Mouse (Mus musculus) spleen, adult 2 months (tissue): ENCODE measurements around the gene Gon7. TPM values are rescaled to one million over a fixed set of nuclear protein-coding genes. Genes with fewer than 3 reads are reported as not detected.

Experiments used
- DNase-seq, 2 experiments: peaks; one replicate each; pipeline versions ENCODE4 v3.0.0 to v3.0.0-alpha.2; 2012 to 2021; ENCODE audit warnings: low spot score in 2 of 2, low read depth in 1 of 2
- H3K27ac ChIP-seq: fragments of 200-500 bp; 2 replicates; pipeline ENCODE4 v1.5.1; 2012; ENCODE audit warnings: low read length, inconsistent platforms; ENCODE audit not compliant: insufficient read depth
- H3K27me3 ChIP-seq: fragments of 200-500 bp; 2 replicates; pipeline ENCODE4 v1.6.1; 2012; ENCODE audit warnings: mild to moderate bottlenecking, moderate library complexity, low read length, inconsistent platforms; ENCODE audit not compliant: control insufficient read depth, insufficient read depth
- H3K36me3 ChIP-seq: fragments of 200-500 bp; 2 replicates; pipeline ENCODE4 v1.6.1; 2012; ENCODE audit warnings: mild to moderate bottlenecking, low read length, inconsistent platforms; ENCODE audit not compliant: control insufficient read depth, insufficient read depth
- H3K4me1 ChIP-seq: fragments of 200-500 bp; 2 replicates; pipeline ENCODE4 v1.6.1; 2011; ENCODE audit warnings: inconsistent platforms; ENCODE audit not compliant: control insufficient read depth, insufficient read depth, insufficient read length
- H3K4me3 ChIP-seq: fragments of 200-500 bp; 2 replicates; pipeline ENCODE4 v1.5.1; 2011; ENCODE audit warnings: mild to moderate bottlenecking, inconsistent platforms; ENCODE audit not compliant: insufficient read depth, insufficient read length; ENCODE audit errors: extremely low read depth
- CTCF ChIP-seq: fragments of 200-500 bp; IDR thresholded peaks from 2 replicates; pipeline ENCODE4 v1.5.1; 2011; ENCODE audit warnings: mild to moderate bottlenecking, inconsistent platforms; ENCODE audit not compliant: insufficient read depth, insufficient read length, insufficient replicate concordance; ENCODE audit errors: extremely low read depth
- POLR2A ChIP-seq: fragments of 200-500 bp; IDR thresholded peaks from 2 replicates; pipeline ENCODE4 v1.6.1; 2011; ENCODE audit warnings: low read depth, low read length, inconsistent platforms
- WGBS: fragments of 180-500 bp; shearing (Covaris S2); methylation state at CpG from one replicate; pipeline ENCODE4 v1.1.7; 2018; 5-methylcytosine and 5-hydroxymethylcytosine counted together
- polyA plus RNA-seq: library from polyadenylated mRNA; depleted of rRNA; stranded (reverse); fragments of >200 nt; gene quantifications from 2 replicates; pipeline ENCODE4 v1.2.3, GENCODE M21; 2012

Gene Gon7
- polyA plus RNA-seq, 1 experiment = 11.3 TPM

DNA sequence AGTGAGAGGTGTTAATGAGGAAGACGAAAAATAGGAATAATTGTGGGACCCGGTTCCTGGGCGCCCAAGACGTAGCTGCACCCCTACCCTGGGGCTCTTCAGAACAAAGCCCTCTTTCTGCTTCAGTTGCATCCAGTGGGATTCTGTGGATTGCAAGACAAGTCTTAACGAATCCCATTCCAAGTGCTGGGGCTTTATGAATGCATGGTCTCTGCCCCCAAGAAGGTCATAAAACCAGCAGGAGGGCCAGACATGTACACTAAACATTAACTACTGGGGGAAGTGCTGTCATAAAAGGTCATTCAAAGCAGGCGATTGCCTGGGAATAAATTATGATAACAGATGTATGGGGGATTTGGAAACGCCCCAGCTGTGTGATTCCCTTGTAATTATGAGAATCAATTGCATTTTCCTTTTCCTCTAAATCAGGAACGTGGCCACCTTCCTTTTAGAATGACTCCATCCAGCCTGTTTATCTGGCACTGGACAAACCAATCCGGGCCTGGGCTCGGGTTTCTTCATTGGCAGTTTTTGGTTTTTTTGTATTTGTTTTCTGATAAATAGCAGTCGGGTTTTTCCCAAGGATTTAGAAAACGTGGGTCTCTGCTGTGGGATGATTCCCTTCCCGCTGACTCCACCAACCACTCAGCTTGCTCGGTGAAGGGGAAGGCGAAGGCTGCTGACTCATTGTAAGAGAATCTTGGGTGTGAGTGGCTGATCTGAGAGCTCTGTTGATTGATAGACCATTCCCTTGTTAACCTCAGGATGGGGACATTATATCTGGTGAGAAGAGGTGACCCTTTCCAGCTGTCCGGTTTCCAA lies 26.6 kb downstream of the Gon7 start:
- Histone ChIP-seq H3K36me3 (no peaks in the 10 kb centered on the region), H3K4me1 (peaks cover 10% of the 10 kb centered on the region; the same call in 1 of the 2 replicates), H3K27ac (no peak overlapping the region), H3K4me3 (no peak overlapping the region), H3K27me3 (no peaks in the 10 kb centered on the region)
- DNase-seq = no peak
- 62% methylated on average over 16 of the region's 16 CpGs for WGBS
- TF ChIP-seq POLR2A = no peak
- TF ChIP-seq CTCF = no peak

DNA sequence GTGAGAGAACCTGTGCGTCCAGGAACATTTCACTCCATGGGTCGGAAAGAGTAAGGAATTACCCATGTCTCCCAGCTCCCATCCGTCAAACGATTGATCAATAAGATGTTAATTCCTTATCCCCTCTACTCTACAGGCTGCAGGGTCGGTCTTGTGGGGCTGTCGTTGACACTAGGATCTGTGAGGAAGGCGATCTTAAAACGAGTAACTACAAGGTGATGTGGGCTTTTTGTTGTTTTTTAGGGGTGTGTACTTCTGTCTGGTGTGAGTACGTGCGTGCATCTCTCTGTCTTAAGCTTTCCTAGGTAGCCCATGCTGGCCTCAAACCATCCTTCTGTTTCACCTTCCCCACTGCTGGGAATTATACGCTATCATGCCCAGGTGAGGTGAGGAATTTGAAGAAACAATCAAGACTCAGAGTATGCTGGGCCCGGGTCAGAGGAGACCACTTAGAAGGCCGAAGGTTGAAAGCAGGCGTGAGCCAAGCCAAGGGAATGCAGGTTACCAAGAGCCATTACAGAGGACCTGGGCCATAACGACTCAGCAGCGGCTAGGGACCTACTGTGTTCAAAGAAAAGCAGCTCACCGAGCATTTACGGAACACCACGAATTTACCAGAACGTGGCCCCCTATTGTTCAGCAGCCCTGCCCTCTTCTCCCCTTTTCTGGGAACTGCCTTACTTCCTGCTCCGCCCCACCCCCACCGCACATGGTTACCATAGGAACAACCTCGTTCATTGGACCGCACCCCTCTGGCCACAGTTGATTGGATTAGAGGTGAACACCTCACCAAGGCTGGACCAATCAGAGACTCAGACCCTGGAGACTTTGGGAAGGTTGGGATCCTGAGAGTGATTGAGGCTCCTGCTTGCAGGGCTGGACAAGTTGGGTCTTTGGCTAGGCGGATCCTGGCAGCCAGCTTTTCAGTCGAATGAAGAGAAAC lies 27.5 kb downstream of the Gon7 start:
- H3K27me3 ChIP-seq = no peaks in the 10 kb centered on the region
- no peak overlapping the region for H3K27ac ChIP-seq
- 51% methylated on average over 26 of the region's 26 CpGs for WGBS
- peaks cover 10% of the 10 kb centered on the region; the same call in 1 of the 2 replicates for H3K4me1 ChIP-seq
- DNase-seq = peak in 1 of 2 experiments; percentile 40
- TF ChIP-seq CTCF (no peak), POLR2A (no peak)
- H3K4me3 ChIP-seq = peak overlapping the region; percentile 25; the same call in 1 of the 2 replicates
- no peaks in the 10 kb centered on the region for H3K36me3 ChIP-seq

DNA sequence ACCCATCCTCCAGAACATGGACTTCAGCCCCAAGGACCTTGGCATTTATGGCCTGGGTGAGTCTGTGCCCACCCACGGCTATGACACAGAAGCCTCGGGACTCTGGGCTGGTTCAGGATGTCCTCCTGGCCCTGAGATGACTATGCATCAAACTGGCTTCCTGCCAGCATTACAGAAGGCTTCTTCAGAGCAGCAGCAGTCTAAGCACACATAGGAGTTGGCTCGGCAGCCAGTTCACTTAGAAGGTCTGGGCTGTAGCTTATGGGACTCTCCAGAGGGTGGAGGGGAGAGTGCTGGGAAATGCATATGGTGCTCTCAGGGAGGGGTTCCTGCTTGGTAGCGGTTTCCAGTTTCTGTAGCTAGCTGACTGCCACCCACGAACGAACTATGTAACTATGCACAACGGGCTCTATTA lies 31.8 kb downstream of the Gon7 start:
- 65% methylated on average over 7 of the region's 7 CpGs for WGBS
- TF ChIP-seq CTCF (no peak), POLR2A (no peak)
- Histone ChIP-seq H3K36me3 (no peaks in the 10 kb centered on the region), H3K27me3 (no peaks in the 10 kb centered on the region), H3K4me1 (peaks cover 8% of the 10 kb centered on the region; the same call in 1 of the 2 replicates), H3K4me3 (no peak overlapping the region), H3K27ac (no peak overlapping the region)
- DNase-seq = no peak

DNA sequence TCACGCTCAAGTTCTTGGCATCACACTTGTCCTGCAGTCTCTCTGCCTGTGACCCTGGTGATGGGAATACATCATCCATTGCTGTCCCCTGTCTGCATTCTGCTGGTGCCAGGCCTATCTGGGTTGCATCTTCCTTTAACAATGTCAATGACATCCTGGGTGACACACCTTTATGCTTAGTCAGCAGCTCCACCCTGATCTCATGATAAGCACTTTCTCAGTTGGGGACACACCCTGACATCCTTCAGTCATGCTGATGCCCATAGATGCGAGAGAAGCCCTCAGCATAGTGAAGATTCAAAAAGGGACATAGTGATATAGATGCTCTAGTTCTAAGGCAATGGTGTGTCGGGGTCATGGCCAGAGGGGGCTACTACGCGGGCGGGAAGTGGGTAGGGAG lies 32.5 kb downstream of the Gon7 start:
- H3K4me1 ChIP-seq = peaks cover 2% of the 10 kb centered on the region; the same call in 1 of the 2 replicates
- H3K27me3 ChIP-seq = no peaks in the 10 kb centered on the region
- no peaks in the 10 kb centered on the region for H3K36me3 ChIP-seq
- H3K4me3 ChIP-seq = no peak overlapping the region
- 88% methylated on average over 6 of the region's 6 CpGs for WGBS
- TF ChIP-seq POLR2A (no peak), CTCF (no peak)
- DNase-seq = no peak
- no peak overlapping the region for H3K27ac ChIP-seq

DNA sequence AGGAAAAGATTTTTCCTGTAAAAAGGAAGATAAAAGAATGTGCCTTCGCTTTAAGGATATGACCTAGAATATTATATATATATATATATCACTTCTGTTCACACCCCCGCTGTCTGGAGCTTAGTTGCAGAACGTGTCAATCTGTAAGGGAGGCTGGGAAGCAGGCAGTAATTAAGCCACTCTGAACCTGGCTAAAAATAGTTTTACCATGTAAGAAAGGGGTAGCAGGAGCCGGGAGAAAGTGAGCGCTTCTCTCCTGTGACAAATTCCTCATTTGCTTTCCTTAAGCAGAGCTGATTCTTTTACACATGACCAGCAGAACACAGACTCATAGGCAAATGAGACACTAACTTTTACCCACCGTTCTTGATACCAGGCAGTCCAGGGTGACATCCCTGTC lies 33.7 kb downstream of the Gon7 start:
- TF ChIP-seq POLR2A (no peak), CTCF (no peak)
- Histone ChIP-seq H3K4me3 (no peak overlapping the region), H3K36me3 (no peaks in the 10 kb centered on the region), H3K27me3 (no peaks in the 10 kb centered on the region), H3K4me1 (no peaks in the 10 kb centered on the region), H3K27ac (no peak overlapping the region)
- WGBS = 71% methylated on average over 6 of the region's 6 CpGs
- DNase-seq = no peak

DNA sequence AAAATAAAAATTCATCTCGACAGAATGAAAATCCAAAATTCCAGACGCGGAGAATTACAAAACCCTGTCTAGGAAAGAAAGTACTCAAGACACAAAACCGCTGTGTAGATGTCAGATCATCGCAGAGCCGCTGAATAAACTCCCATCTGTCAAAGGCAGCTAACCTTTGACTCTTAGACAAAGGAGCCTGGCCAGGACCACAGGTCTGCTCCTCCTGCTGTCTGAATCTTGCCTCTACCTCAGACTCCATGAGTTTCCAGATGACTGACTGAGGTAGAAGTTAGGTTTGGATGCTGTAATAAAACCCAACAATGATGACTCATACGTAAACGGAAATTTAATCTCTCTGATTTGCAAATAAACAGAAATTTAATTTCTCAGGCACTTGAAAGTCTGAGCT lies 34.6 kb downstream of the Gon7 start:
- Histone ChIP-seq H3K36me3 (no peaks in the 10 kb centered on the region), H3K4me1 (no peaks in the 10 kb centered on the region), H3K4me3 (no peak overlapping the region), H3K27ac (no peak overlapping the region), H3K27me3 (no peaks in the 10 kb centered on the region)
- TF ChIP-seq CTCF = no peak
- no peak for TF ChIP-seq POLR2A
- 91% methylated on average over 8 of the region's 8 CpGs for WGBS
- no peak for DNase-seq
